Mouse (Mus musculus): ENCODE data around the gene Cyp2w1. TPM values are rescaled to one million over a fixed set of nuclear protein-coding genes. Genes with fewer than 3 reads are reported as not detected.

The Cyp2w1 gene
- total RNA-seq, 2 experiments from 2014 or later: not detected

- DNase-seq: peak in 1 of 2 experiments; percentile 37
These were observed 52.5 kb downstream of the Cyp2w1 start, which contains the start of gene C130050O18Rik for GRCm38 (mm10) chr5:139404801-139405401. TSS of gene C130050O18Rik (plus strand) at chr5:139405280.

GRCm38 (mm10) chr5:139405478-139405877, 53.1 kb downstream of the Cyp2w1 start:
- DNase-seq: no peak

GRCm38 (mm10) chr5:139405953-139406352, 53.5 kb downstream of the Cyp2w1 start:
- DNase-seq: peak; percentile 59 to 76

Small RNA genes lying within 50 kb of the gene (microRNA-seq; reads per million reads assigned to microRNA genes)
- gene Mir339: 145 to 367 reads per million in 2 experiments

Other genes with a start within 250 kb of the Cyp2w1 start
- gene Prkar1b, start 202.6 kb upstream of the Cyp2w1 start, total RNA-seq (2021): 1 to 10 TPM; 1.5 to 2.0 TPM
- 10 to 100 TPM; 13.5 to 19.7 TPM for gene Dnaaf5, start 202.4 kb upstream of the Cyp2w1 start, total RNA-seq (2021)
- 10 to 100 TPM; 48.3 to 56.7 TPM for gene Sun1, start 152.0 kb upstream of the Cyp2w1 start, total RNA-seq (2021)
- 10 to 100 TPM; 42.0 to 44.7 TPM for gene Get4, start 100.3 kb upstream of the Cyp2w1 start, total RNA-seq (2021)
- 1 to 10 TPM; 2.1 to 2.3 TPM for gene Adap1, start 27.0 kb upstream of the Cyp2w1 start, total RNA-seq (2021)
- gene Cox19, start 1.2 kb upstream of the Cyp2w1 start, total RNA-seq (2021): 100 to 1,000 TPM in 1 of 2 experiments, 10 to 100 TPM in 1; 82.6 to 103 TPM
- gene Gpr146, start 25.1 kb downstream of the Cyp2w1 start, total RNA-seq (2021): 10 to 100 TPM; 39.6 to 40.5 TPM
- gene C130050O18Rik, start 52.7 kb downstream of the Cyp2w1 start, total RNA-seq (2021): under 1 TPM; 0.47 to 0.69 TPM
- gene Gper1, start 70.5 kb downstream of the Cyp2w1 start, total RNA-seq (2021): 1 to 10 TPM; 1.1 to 1.3 TPM
- gene 3110082I17Rik, start 107.9 kb downstream of the Cyp2w1 start, total RNA-seq (2021): 1 to 10 TPM; 5.6 TPM
- gene Zfand2a, start 131.9 kb downstream of the Cyp2w1 start, total RNA-seq (2021): 10 to 100 TPM; 15.8 to 20.1 TPM
- not detected for gene Uncx, start 190.9 kb downstream of the Cyp2w1 start, total RNA-seq (2021)

Measured in heart, adult 18-20 months (tissue).